Mouse (Mus musculus) spleen, adult 2 months (tissue): ENCODE results near the gene Exosc9.

Source experiments
- CTCF ChIP-seq: fragments of 200-500 bp; IDR thresholded peaks from 2 replicates; pipeline ENCODE4 v1.5.1; 2011; ENCODE audit warnings: mild to moderate bottlenecking, inconsistent platforms; ENCODE audit not compliant: insufficient read depth, insufficient read length, insufficient replicate concordance; ENCODE audit errors: extremely low read depth
- POLR2A ChIP-seq: fragments of 200-500 bp; IDR thresholded peaks from 2 replicates; pipeline ENCODE4 v1.6.1; 2011; ENCODE audit warnings: low read depth, low read length, inconsistent platforms

DNA sequence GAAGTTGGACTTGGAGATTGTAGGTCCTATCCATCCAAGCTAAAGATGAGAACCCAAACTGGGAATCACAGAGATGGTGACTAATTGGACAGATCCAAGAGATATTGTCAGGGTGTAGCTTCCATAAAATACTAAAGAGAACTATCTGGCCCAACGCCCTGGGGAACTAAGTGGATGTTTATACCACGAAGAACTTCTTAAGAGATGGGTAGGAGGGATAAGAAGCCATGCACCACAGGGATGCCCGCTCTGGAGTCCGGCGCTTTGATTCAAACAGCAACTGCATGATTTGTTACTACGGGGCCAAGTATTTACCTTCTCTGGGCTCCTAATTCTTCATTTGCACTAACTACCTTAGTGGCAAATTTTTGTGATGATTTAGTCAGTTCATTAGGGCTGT lies 60.3 kb downstream of the Exosc9 start:
- TF ChIP-seq CTCF, result no peak
- no peak for TF ChIP-seq POLR2A
